Mouse (Mus musculus) regulatory T cell (primary cell): Measurements from ENCODE around the gene Hes1.
"Not testable (repeated sequence)": the region's sequence is repeated elsewhere in the genome, so short reads cannot be mapped to it uniquely, and the experiment has no call there.

Experiments used
- in situ Hi-C: fragments of 300-600 bp; cut with MboI, MseI; formaldehyde crosslinking; loops from one replicate; pipeline ENCODE4 v1.15.1; 2025; ENCODE audit warnings: high pct_unique_total_duplicates

Gene Hes1

DNA sequence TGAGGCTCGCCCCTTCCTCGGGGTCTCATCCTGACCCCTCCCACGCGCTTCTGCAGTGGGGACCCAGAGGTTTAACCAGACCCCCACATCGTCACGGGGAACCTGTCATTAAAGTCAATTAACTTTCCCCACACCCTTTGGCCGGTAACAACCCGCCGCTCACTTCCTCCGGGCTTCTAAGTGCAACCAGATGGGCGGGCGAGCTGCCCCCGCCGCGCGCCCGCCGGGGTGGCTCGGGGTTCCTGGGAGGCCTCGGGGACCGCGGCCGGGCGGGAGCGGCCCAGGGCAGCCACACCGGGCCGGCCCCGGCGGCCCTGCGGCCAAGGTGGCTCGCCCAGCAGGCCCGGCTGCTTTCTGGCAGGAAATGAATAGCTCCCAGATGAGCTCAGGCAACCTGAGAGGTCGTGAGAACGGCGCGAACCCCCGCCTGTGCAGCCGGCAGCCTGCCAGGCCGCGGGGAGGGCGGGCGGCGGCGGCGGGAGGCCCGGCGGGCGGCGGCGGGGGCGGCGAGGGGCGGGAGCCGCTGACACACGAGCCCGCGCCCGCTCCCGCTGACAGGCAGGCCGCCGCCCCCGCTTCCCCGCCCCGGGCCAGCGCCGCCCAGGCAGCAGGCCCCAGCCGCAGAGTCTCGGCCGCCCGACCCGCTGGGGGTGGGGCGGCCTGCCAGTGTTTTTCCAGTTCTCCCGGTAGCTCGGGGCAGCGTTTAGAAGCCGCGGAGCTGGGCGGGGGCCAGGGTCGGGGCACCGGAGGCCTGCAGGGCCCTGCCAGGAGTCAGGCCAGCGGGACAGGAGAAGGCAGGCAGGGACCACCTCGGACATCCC lies 6.0 kb downstream of the Hes1 start:
- in situ Hi-C loops = loop anchor here (5.0 kb wide), 2 partner anchors 117 to 338 kb away; no protein-coding TSS in a partner anchor

DNA sequence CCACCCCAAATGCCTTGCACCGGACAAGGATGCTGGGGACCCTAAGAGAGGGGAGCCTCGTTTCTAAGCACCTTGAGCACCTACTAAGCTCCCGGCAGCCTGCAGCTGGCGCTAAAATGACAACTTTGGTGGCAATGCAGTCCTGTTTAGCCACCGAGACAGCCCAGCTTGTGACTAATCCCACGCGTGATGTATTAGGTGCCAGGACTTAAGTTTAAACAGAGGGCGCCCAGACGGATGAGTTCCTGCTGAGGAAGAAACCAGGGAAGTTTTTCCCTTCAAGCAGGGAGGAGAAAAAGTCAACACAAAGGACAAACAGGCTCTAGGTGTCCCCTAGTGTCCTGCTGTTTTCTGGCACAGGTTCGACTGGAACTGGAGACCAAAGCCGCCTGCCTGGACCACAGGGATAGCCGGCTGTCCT lies 6.6 kb downstream of the Hes1 start:
- in situ Hi-C loops = no loop called here

GRCm38 (mm10) chr16:30073317-30073716 lies 9.1 kb downstream of the Hes1 start:
- in situ Hi-C loops = no loop called here

DNA sequence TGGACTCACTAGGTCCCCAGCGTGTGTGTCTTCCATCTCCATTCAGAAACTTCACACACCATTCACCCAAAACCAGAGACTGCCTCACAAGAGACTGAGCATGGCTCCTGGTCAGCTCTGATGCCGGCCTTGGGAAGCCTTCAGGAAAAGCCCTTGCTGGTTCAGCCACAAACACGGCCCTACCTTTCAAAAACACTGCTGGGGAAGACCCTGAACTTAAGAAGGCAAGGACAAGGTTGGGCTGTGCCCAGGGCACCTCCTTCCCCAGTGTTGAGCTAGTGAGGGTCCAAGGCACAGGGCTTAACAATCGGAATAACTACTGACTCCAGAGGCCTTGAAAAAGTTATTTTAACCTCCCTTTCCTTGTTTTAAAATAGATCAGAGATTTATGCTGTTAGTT lies 17.3 kb downstream of the Hes1 start:
- in situ Hi-C loops = no loop called here

DNA sequence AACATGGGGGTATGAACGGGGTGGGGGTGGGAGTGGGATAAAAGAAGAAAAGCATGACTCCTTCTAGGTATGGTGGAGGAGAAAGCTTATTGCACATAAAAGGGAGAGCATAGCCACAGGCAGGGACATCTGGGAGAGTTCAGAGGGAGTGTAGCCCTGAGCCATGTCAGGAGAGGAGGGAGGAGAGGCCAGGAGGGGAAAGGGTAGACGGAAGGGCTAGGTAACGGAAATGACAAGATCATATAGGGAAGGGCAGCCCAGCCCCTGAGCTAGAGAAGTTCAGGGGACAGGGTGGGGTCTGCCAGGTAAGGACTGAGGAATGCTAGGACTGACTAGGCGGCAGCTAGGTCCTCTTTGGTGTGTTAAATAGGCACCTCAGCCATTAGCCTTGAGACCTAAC lies 17.8 kb downstream of the Hes1 start:
- in situ Hi-C loops = no loop called here

GRCm38 (mm10) chr16:30082965-30083364 lies 18.8 kb downstream of the Hes1 start:
- in situ Hi-C loops = no loop called here

GRCm38 (mm10) chr16:30083536-30083935 lies 19.4 kb downstream of the Hes1 start:
- in situ Hi-C loops = no loop called here

DNA sequence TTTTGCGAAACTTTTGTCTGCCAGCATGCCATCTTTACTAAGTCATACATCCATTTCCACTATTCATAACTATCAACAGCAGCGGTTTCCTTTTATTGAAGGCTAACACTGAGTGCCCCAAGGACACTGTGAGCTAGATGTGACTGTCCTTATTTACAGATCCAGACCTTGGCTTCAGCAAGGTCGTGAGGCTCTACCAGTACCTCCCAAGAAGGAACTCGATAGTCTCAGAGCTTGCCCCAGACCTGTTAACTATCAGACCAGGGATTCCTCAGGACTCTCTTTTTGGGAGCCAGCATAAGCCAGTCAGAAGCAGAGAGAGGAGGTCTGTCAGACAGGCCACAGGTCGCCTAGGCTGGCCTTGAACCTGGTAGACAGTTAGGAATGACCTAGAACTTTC lies 24.5 kb downstream of the Hes1 start:
- in situ Hi-C loops = no loop called here

- in situ Hi-C loops = no loop called here
Observed at GRCm38 (mm10) chr16:30090200-30090865, 26.1 kb downstream of the Hes1 start.

- in situ Hi-C loops = no loop called here
Observed at GRCm38 (mm10) chr16:30096050-30096449, 31.9 kb downstream of the Hes1 start.

DNA sequence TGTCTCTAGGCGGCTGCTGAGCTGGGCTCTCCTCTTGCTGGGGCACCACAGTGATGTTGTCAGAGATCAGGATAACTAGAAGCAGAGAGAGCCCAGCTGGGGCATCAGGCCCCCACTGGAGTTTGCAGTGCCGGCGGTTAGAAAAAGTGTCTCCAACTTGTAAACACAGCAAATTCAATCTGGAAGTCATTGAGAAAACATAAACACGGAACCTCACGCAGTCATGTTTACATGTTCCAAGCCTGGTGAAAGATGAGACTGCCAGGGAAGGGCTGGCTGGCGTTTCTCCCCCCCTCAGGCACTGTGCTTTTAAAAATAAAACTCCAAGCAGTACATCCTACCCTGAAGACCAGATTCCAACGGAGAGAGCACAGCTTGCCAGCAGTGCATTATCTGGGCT lies 32.3 kb downstream of the Hes1 start:
- in situ Hi-C loops = no loop called here

DNA sequence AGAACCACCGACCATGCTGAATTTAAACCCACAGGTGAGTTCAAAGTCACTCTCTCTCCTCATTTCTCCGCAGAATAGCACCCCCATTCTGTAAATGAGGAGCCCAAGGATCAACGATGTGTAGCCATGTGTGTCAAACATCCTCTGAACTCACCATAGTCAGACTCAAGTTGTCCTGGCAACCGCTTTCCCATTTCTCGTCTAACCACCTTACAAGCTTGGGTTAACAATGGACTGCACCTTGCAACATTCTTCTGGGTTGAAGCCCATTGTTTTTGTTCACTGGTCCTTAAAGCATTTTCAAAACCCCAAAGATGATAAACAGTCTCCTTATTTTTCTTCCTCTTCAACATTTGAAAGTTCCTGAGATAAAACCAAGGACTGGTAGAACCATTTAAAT lies 34.9 kb downstream of the Hes1 start:
- in situ Hi-C loops = no loop called here

DNA sequence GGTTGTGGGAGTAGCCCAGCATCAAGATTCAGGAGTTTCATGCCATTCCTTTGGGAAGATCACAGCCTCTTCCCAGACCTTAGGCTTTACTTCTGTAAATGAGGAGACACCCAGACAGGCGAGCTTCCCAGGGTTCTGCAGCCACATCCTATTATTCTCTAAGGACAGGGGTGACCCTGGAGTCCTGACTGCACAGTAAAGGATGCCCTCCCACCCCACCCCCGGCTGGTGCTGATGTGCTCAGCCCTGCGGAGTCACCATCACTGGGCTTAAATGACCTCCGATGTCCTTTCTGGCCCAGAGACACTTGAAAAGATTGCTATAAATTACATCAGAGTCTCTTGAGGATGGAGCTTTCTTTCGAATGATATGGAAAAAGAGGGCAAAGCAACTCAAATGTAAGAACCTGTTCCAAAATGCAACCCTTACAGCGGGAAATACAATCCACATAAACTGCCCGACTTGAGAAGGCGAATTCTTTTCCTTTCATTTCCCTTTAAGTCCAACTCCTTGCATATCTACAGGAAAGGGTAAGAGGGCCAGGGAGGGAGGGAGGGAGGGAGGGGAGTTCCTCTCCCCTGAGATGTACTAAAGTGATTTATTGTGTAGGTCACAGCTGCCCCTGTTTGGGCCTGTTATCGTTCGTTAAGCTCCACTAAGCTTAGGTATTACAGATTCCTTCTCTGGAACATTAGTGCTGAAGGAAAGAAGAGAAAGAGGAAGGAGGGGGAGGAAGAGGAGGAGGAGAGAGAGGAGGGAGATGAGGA lies 38.1 kb downstream of the Hes1 start:
- in situ Hi-C loops = no loop called here

- in situ Hi-C loops = no loop called here
Observed at GRCm38 (mm10) chr16:30102982-30103381, 38.8 kb downstream of the Hes1 start.

GRCm38 (mm10) chr16:30103495-30103894 lies 39.3 kb downstream of the Hes1 start:
- in situ Hi-C loops = no loop called here

DNA sequence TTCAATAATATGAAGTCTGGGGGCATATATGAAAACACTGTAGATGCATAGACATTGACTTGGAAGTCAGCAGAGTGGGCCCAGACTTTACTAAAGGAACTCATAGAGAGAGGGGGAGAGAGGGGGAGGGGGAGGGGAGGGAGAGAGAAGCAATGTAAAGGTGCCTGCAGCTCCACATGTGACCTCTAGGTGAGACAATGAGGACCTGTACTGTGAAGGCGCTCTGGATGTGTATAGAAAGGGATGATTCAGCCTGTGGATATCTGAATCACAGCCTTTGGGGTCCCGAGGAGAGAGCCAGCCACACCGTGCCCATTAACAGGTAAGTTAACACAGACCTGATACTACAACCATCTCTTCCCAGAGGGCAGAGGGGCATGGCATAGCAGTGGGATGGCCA lies 40.2 kb downstream of the Hes1 start:
- in situ Hi-C loops = no loop called here

DNA sequence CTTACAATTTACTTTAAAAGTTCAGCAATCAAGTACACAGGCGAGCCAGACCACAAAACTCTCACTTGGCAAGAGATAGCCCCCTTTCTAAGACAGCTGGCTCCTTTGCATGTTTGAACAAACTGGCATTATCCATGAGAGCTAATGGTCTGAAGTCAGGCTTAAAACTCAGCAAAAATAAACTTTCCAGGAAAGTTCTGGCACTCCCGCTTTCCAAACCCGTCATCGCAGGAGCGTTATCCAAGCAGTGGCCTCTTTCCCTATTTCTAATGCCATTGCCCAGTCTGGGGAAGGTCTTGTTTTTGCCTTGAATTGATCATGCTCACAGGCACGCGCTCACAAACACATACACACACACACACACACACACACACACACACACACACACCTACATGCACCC lies 41.3 kb downstream of the Hes1 start:
- in situ Hi-C loops = no loop called here

DNA sequence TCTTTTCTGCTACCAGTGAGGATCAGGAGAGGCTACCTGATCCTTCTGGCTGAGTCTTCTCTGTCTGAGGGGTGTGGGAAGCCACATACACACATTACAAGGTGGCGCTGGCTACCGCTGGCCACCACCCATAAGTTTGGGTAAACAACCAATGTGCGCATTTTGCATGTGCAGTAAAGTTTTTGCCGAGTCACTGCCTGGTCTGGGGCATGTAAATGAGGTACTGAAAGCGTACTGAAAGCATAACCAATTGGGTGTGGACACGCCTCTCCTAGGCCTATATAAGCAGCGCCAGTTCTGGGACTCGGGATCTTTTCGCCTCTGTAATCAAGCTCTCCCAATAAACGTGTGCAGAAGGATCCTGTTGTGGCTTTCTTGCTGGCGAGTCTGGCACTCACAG lies 44.0 kb downstream of the Hes1 start:
- in situ Hi-C loops = not testable (repeated sequence)

DNA sequence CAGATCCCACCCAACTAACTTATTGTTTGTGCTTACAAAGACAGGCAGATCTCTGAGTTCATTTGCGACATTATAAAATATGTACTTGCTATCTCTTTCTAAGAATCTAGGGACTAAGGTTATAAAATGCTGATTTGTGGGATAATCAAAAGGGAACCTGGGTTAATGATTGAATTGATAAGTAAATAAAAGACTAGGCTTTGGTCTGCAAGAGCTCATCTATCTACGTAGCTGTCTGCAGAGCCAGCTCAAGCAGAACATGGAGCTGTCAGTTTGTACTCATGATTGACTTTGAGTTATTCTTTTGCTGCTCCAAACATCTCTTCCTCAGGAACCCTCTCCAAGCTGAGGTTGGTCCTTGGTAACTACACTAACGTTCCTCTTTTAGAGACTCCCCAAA lies 46.3 kb downstream of the Hes1 start:
- in situ Hi-C loops = no loop called here

DNA sequence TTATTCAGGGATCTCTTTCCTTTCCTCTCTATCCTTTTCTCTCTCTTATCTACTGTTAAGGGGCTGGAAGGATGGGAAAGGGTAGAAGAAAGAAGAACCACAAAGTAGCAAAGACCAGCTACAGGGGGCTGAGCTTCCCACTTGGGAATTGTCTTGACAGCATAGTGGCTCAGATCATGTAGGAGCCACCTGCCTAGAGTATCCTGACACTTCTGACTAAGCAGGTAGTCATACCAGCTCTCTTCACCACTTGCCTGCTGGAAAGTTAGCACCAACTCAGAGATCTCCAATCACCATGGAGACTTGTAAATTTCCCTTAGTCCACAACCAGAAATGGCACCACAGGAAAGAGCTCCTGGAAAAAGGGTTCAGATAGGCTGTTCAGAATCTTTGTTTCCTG lies 46.9 kb downstream of the Hes1 start:
- in situ Hi-C loops = no loop called here

GRCm38 (mm10) chr16:30111566-30111965 lies 47.4 kb downstream of the Hes1 start:
- in situ Hi-C loops = no loop called here

- in situ Hi-C loops = no loop called here
Observed at GRCm38 (mm10) chr16:30113170-30113569, 49.0 kb downstream of the Hes1 start.
